Mouse (Mus musculus): ENCODE results near the gene Rab11fip5. TPM values are rescaled to one million over a fixed set of nuclear protein-coding genes. Genes with fewer than 3 reads are reported as not detected.

Gene Rab11fip5
- polyA plus RNA-seq (2016; fragmentation: Nextera tagmentation; extraction: Ambion mirVana), result 10.6 and 12.1 TPM in 2 replicates

GRCm38 (mm10) chr6:85373951-85374733, at the start of gene Rab11fip5:
Gene Rab11fip5, minus strand, starts transcription at chr6:85374634.
- Histone ChIP-seq H3K4me1 (peaks cover 20% of the 10 kb centered on the region), H3K4me3 (peak within 1 kb of the TSS; percentile 76), H3K27ac (peak within 1 kb of the TSS; percentile 79), H3K27me3 (peaks cover 18% of the 10 kb centered on the region; the same call in 1 of the 2 replicates), H3K9ac (peak within 1 kb of the TSS; percentile 90), H3K36me3 (no peaks in the 10 kb centered on the region), H3K4me2 (replicated peaks) (peak within 1 kb of the TSS; percentile 87), H3K9me3 (replicated peaks) (no peaks in the 10 kb centered on the region)
- 1% methylated on average over 80 of the region's 80 CpGs for WGBS
- peak; percentile 61 for ATAC-seq (ENCODE audit: low FRiP score)

- 12% methylated on average over 28 of the region's 28 CpGs for WGBS
- H3K9ac ChIP-seq, result no peak within 1 kb of the TSS; the same call in 1 of the 2 replicates
- H3K36me3 ChIP-seq, result no peaks in the 10 kb centered on the region
- H3K27ac ChIP-seq, result no peak within 1 kb of the TSS
- H3K4me2 ChIP-seq (replicated peaks), result 0 out of 2 replicates have a peak within 1 kb of the TSS, but pooled peaks have one; percentile 1
- peaks cover 29% of the 10 kb centered on the region for H3K27me3 ChIP-seq
- H3K9me3 ChIP-seq (replicated peaks), result no peaks in the 10 kb centered on the region
- no peak within 1 kb of the TSS for H3K4me3 ChIP-seq
- H3K4me1 ChIP-seq, result 0 out of 2 replicates have a peak, but pooled peaks cover 6% of the 10 kb centered on the region
- no peak for ATAC-seq (ENCODE audit: low FRiP score)
Observed at GRCm38 (mm10) chr6:85423836-85424379, 49.5 kb upstream of the Rab11fip5 start, which contains the start of gene Noto. Gene Noto, plus strand, starts transcription at chr6:85423886.

- no peak overlapping the region for H3K4me2 ChIP-seq (replicated peaks)
- peaks cover 14% of the 10 kb centered on the region for H3K27me3 ChIP-seq
- H3K27ac ChIP-seq, result no peak overlapping the region
- H3K9ac ChIP-seq, result no peak overlapping the region
- ATAC-seq (ENCODE audit: low FRiP score), result no peak
- WGBS, result 89% methylated on average over 2 of the region's 2 CpGs
- H3K4me3 ChIP-seq, result no peak overlapping the region
- no peaks in the 10 kb centered on the region for H3K9me3 ChIP-seq (replicated peaks)
- H3K4me1 ChIP-seq, result 0 out of 2 replicates have a peak, but pooled peaks cover 6% of the 10 kb centered on the region
- no peaks in the 10 kb centered on the region for H3K36me3 ChIP-seq
Observed at GRCm38 (mm10) chr6:85419150-85419549, 44.7 kb upstream of the Rab11fip5 start.

GRCm38 (mm10) chr6:85415829-85416228, 41.4 kb upstream of the Rab11fip5 start:
- H3K4me3 ChIP-seq, result no peak overlapping the region
- 0 out of 2 replicates have a peak, but pooled peaks cover 4% of the 10 kb centered on the region for H3K27me3 ChIP-seq
- no peak overlapping the region for H3K9ac ChIP-seq

GRCm38 (mm10) chr6:85410771-85411273, 36.4 kb upstream of the Rab11fip5 start:
- H3K9me3 ChIP-seq (replicated peaks), result no peaks in the 10 kb centered on the region
- 11% methylated on average over 13 of the region's 13 CpGs for WGBS
- peaks cover 47% of the 10 kb centered on the region for H3K27me3 ChIP-seq
- H3K27ac ChIP-seq, result no peak overlapping the region
- H3K4me3 ChIP-seq, result no peak overlapping the region
- no peak overlapping the region for H3K4me2 ChIP-seq (replicated peaks)
- no peak overlapping the region for H3K9ac ChIP-seq
- peaks cover 7% of the 10 kb centered on the region for H3K4me1 ChIP-seq
- no peaks in the 10 kb centered on the region for H3K36me3 ChIP-seq
- ATAC-seq (ENCODE audit: low FRiP score), result peak; percentile 80

More at GRCm38 (mm10) chr6:85415829-85416228, 41.4 kb upstream of the Rab11fip5 start:
- no peak overlapping the region for H3K27ac ChIP-seq
- 60% methylated on average over 3 of the region's 3 CpGs for WGBS
- H3K4me1 ChIP-seq, result no peaks in the 10 kb centered on the region
- H3K36me3 ChIP-seq, result no peaks in the 10 kb centered on the region
- no peak for ATAC-seq (ENCODE audit: low FRiP score)
- no peaks in the 10 kb centered on the region for H3K9me3 ChIP-seq (replicated peaks)
- no peak overlapping the region for H3K4me2 ChIP-seq (replicated peaks)

DNA sequence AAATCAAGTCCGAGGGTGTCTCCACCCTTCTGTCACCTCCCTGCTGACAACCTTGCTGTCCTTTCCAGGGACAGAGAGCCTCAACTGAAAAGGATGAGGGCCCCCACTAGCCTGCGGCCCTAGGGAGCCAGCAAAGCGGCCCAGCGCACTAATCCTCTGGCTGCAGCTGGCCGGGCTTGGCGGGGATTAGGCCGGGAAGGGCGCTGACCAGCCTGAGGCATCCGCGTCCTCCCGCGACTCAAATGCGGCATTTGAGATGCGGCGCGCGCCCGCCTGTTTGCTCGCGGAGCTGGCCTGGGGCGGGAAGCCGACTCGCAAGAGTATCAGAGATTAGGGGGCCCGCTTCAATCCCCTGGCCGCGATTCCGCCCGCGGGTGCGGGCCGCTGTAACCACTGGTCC, 34.6 kb upstream of the Rab11fip5 start:
- ATAC-seq (ENCODE audit: low FRiP score), result no peak
- Histone ChIP-seq H3K36me3 (no peaks in the 10 kb centered on the region), H3K4me3 (peak overlapping the region; percentile 21), H3K4me1 (peaks cover 7% of the 10 kb centered on the region), H3K9ac (peak overlapping the region; percentile 51), H3K9me3 (replicated peaks) (no peaks in the 10 kb centered on the region), H3K27ac (no peak overlapping the region), H3K4me2 (replicated peaks) (peak overlapping the region; percentile 42), H3K27me3 (peaks cover 52% of the 10 kb centered on the region)
- 2% methylated on average over 31 of the region's 31 CpGs for WGBS

DNA sequence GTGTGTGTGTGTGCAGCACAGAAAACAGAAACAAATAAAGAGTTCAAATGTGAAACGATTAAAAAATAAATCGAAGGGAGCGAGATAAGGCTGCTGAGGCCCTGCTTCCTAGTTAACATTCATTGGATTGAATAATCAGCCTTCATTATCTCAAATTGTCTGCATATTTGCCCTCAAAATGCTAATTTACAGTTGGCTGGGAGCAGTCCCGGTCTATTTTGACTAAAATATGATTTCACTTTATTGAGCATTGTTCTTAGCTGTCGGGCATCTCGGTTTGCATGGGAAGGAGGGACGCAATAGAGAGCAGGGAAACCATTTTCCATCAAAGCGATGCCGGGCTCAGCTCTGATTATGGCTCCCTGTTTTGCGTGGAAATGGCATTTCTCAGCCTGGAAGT, 28.6 kb upstream of the Rab11fip5 start:
- H3K9me3 ChIP-seq (replicated peaks), result no peaks in the 10 kb centered on the region
- no peak overlapping the region for H3K4me3 ChIP-seq
- no peak for ATAC-seq (ENCODE audit: low FRiP score)
- H3K4me1 ChIP-seq, result peaks cover 2% of the 10 kb centered on the region; the same call in 1 of the 2 replicates
- H3K27ac ChIP-seq, result no peak overlapping the region
- H3K36me3 ChIP-seq, result no peaks in the 10 kb centered on the region
- no peak overlapping the region for H3K4me2 ChIP-seq (replicated peaks)
- peaks cover 28% of the 10 kb centered on the region for H3K27me3 ChIP-seq
- no peak overlapping the region for H3K9ac ChIP-seq
- whole genome bisulfite sequencing, result 83% methylated on average over 10 of the region's 10 CpGs

DNA sequence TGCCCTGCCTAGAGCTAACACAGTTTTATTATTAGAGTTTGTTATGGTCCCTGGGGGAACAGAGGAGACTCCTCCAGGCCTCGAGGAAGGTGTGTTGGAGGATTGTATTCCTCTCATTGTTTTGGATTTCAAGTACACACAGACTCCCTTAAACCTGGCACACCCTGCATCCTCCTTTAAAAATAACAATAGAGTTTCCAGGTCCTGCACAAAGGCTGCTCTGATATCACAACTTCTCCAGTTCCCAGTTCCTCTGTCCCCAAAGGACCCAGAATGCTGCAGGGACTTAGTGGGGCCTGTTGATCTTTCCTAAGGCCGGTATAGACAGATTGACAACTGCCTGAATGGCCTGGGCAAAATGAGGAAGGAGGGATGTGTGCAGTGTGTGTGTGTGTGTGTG, 28.2 kb upstream of the Rab11fip5 start:
- Histone ChIP-seq H3K9ac (no peak overlapping the region), H3K4me1 (peaks cover 2% of the 10 kb centered on the region; the same call in 1 of the 2 replicates), H3K4me3 (no peak overlapping the region), H3K27ac (no peak overlapping the region), H3K9me3 (replicated peaks) (no peaks in the 10 kb centered on the region), H3K36me3 (no peaks in the 10 kb centered on the region), H3K4me2 (replicated peaks) (no peak overlapping the region), H3K27me3 (peaks cover 24% of the 10 kb centered on the region)
- no peak for ATAC-seq (ENCODE audit: low FRiP score)
- WGBS, result 49% methylated on average over 2 of the region's 2 CpGs

GRCm38 (mm10) chr6:85399715-85400114, 25.3 kb upstream of the Rab11fip5 start:
- no peak for ATAC-seq (ENCODE audit: low FRiP score)
- 28% methylated on average over 5 of the region's 5 CpGs for WGBS
- 0 out of 2 replicates have a peak, but pooled peaks cover 7% of the 10 kb centered on the region for H3K27me3 ChIP-seq
- no peak overlapping the region for H3K4me3 ChIP-seq
- no peaks in the 10 kb centered on the region for H3K36me3 ChIP-seq
- H3K9me3 ChIP-seq (replicated peaks), result no peaks in the 10 kb centered on the region
- no peak overlapping the region for H3K4me2 ChIP-seq (replicated peaks)
- H3K4me1 ChIP-seq, result peaks cover 2% of the 10 kb centered on the region; the same call in 1 of the 2 replicates
- no peak overlapping the region for H3K9ac ChIP-seq
- H3K27ac ChIP-seq, result no peak overlapping the region

DNA sequence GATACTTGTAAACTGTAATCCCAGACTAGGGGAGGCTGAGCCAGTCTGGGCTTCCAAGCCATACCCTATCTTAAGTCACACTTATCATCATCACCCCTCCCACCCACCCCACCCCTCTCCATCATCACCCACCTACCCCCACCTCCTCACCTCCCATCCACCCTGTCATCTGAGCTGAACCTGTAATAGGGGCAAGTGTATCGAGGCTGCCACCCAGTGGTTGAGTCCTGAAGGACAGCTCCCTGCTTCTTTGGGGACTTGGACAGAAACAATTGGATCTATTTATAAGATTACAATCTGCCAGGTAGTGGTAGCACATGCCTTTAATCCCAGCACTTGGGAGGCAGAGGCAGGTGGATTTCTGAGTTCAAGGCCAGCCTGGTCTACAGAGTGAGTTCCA, 22.7 kb upstream of the Rab11fip5 start:
- Histone ChIP-seq H3K9me3 (replicated peaks) (no peaks in the 10 kb centered on the region), H3K27ac (no peak overlapping the region), H3K36me3 (no peaks in the 10 kb centered on the region), H3K27me3 (0 out of 2 replicates have a peak, but pooled peaks cover 2% of the 10 kb centered on the region), H3K4me2 (replicated peaks) (no peak overlapping the region), H3K4me3 (no peak overlapping the region), H3K9ac (no peak overlapping the region), H3K4me1 (peaks cover 2% of the 10 kb centered on the region; the same call in 1 of the 2 replicates)
- WGBS, result 17% methylated on average over 1 of the region's 1 CpGs
- ATAC-seq (ENCODE audit: low FRiP score), result no peak

- no peaks in the 10 kb centered on the region for H3K9me3 ChIP-seq (replicated peaks)
- WGBS, result 80% methylated on average over 2 of the region's 2 CpGs
- H3K4me1 ChIP-seq, result peaks cover 2% of the 10 kb centered on the region; the same call in 1 of the 2 replicates
- H3K4me2 ChIP-seq (replicated peaks), result no peak overlapping the region
- no peak overlapping the region for H3K4me3 ChIP-seq
- no peak overlapping the region for H3K9ac ChIP-seq
- ATAC-seq (ENCODE audit: low FRiP score), result no peak
- no peaks in the 10 kb centered on the region for H3K36me3 ChIP-seq
- H3K27me3 ChIP-seq, result 0 out of 2 replicates have a peak, but pooled peaks cover 2% of the 10 kb centered on the region
- H3K27ac ChIP-seq, result no peak overlapping the region
Observed at GRCm38 (mm10) chr6:85395360-85395759, 20.9 kb upstream of the Rab11fip5 start.

GRCm38 (mm10) chr6:85391803-85392202, 17.4 kb upstream of the Rab11fip5 start:
- no peak for ATAC-seq (ENCODE audit: low FRiP score)
- H3K4me2 ChIP-seq (replicated peaks), result no peak overlapping the region
- H3K4me1 ChIP-seq, result no peaks in the 10 kb centered on the region
- H3K9ac ChIP-seq, result no peak overlapping the region
- no peaks in the 10 kb centered on the region for H3K36me3 ChIP-seq
- H3K27me3 ChIP-seq, result no peaks in the 10 kb centered on the region
- H3K27ac ChIP-seq, result no peak overlapping the region
- no peaks in the 10 kb centered on the region for H3K9me3 ChIP-seq (replicated peaks)
- 29% methylated on average over 6 of the region's 7 CpGs for WGBS
- H3K4me3 ChIP-seq, result no peak overlapping the region

All from hindbrain, embryonic 12.5 days (tissue).